Mouse (Mus musculus): Measurements from ENCODE around the gene Mrln.

GRCm38 (mm10) chr10:70230352-70230751 lies 25.9 kb downstream of the Mrln start:
- TF ChIP-seq POLR2A (IDR thresholded peaks at IDR 0.05; ENCODE audit: borderline replicate concordance, insufficient read depth, low read length) (no peak), CTCF (IDR thresholded peaks at IDR 0.05; ENCODE audit: borderline replicate concordance, insufficient read depth, low read depth, low read length) (no peak)
